Mouse (Mus musculus): ENCODE results near the gene Dapk2.
A peak's percentile ranks its signal among the peaks of the same experiment; 100 is the strongest.

- TF ChIP-seq MYOD1 (IDR thresholded peaks at IDR 0.05; ENCODE audit: control insufficient read depth, insufficient read length, low read depth) (no peak), MYOG (IDR thresholded peaks at IDR 0.05; ENCODE audit: control insufficient read depth, extremely low read depth, insufficient read length) (no peak), CTCF (IDR thresholded peaks at IDR 0.05; ENCODE audit: control insufficient read depth, insufficient read depth, insufficient read length) (no peak), FOSL1 (IDR thresholded peaks at IDR 0.05; ENCODE audit: insufficient read depth, low read length, poor library complexity, severe bottlenecking) (no peak), CEBPB (IDR thresholded peaks at IDR 0.05; ENCODE audit: low read depth) (no peak), MAX (IDR thresholded peaks at IDR 0.05) (peak; percentile 98)
Measured at GRCm38 (mm10) chr9:66126456-66127192, 31.4 kb upstream of the Dapk2 start, which contains the start of the genes Snx1 and Ciao2a.

All from C2C12 (cell line).